Mouse (Mus musculus) gonadal fat pad, adult 2 months (tissue): ENCODE data around the gene Nxn. TPM values are rescaled to one million over a fixed set of nuclear protein-coding genes. Genes with fewer than 3 reads are reported as not detected.

Experiments
- DNase-seq: peaks from one replicate; pipeline ENCODE4 v3.0.0-alpha.2; 2012; ENCODE audit warnings: low read depth
- polyA plus RNA-seq: library from polyadenylated mRNA; depleted of rRNA; stranded (reverse); fragments of >200 nt; gene quantifications from 2 replicates; pipeline ENCODE4 v1.2.3, GENCODE M21; 2012

Nxn gene
- polyA plus RNA-seq, 1 experiment = 21.9 TPM

GRCm38 (mm10) chr11:76300862-76301261 is 98.1 kb downstream of the Nxn start:
- no peak for DNase-seq

DNA sequence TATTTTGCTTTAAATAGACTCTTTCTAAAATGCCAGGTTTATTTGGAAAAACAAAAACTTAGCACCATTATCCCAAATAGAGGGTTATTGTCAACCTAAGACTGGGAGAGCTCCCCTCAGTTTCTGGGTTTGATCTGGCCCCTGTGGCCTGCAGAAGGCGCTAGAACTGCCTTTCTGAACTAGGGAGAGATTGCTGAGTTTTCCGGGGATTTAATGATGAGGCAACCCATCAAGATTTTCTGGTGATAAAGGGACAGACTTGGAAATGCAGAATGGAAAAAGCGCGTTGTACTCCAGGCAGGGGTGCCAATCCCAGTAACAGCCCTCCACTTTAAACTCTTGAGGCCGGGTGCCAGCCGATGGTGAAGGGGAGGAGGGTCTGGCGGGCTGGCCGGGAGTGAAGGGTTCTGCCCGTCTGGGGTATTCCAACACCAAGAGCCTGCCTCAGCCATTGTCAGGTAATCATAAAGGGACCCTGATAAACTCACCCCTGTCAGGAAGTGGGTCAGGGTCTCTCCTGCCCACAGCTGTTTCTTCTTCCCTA is 100.4 kb downstream of the Nxn start:
- DNase-seq = no peak

DNA sequence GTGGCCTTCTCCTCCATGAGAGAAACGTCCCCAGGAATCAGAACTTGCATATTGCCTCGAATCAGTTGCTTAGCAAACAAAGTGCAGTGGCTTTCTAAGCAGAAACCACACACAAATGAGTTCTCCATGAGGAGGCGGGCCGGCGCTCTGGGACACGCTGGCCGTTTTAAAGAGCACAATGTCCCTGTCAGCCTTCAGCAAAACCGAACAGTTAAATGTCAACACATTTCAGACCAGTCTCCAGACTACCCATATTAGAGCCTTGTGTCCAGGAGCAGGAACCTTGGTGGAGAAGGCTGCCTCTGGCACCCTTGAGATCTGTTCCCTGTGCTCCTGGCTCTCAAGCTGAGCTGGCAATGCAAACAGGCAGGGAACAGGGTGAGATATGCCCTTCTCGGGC is 101.7 kb downstream of the Nxn start:
- no peak for DNase-seq

DNA sequence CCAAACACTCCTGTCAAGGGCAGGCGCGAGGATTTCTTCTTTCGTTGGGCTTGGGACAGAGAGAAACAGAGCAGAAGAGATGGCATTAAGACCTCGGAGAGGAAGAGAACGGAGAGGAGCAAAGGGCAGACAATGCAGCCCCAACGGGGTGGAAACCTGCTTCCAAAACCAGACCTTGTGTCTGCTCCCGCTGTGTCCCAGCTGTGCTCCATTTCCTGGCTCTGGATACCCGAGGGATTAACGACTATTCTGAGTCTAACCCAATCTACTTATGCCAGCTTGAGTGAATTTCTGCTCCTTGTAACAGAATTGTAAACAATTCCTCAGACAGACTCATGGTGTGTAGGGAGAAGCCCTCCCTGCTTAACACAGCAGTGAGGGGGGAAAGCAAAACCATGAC is 104.1 kb downstream of the Nxn start:
- no peak for DNase-seq

GRCm38 (mm10) chr11:76294078-76294477 is 104.9 kb downstream of the Nxn start:
- no peak for DNase-seq

GRCm38 (mm10) chr11:76292831-76293230 is 106.1 kb downstream of the Nxn start:
- DNase-seq = no peak

DNA sequence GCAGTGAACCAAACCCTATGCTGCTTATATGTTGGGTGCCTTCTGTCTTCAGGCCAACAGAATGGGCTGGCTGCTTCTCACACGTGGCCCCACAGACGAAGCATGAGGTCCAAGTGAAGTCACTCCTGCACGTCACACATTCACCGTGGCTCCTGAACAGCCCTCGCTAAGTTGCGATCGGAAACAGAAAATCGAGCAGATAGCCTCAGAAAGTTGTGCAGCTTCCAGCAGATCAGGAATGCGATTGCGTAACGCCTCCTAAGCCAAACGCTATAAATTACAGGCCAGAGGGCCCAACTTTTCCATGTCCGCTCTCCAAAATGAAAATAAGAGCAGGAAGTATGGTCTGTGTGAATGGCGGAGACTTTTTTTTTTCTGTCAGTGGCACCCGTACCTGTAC is 106.5 kb downstream of the Nxn start:
- no peak for DNase-seq

- DNase-seq = no peak
Measured at GRCm38 (mm10) chr11:76291960-76292359, 107.0 kb downstream of the Nxn start.

DNA sequence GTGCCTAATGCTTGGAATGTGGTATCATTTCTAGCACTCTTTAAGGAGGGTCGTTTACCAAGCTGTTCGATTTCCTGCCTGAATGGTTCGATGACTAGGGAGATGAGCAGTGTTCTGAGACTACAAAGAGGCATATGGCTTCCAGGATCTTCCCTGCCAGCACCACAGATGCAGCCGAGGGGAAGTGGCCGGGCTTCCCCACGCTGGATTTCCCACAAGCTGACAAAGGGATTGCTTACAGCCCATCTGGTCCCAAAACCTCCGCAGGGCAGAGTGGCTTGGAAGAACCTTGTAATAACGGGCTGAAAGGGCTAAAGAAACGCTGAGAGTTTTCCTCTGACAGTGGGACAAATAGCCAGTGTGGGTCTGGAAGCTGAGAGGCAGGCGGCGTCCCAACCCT is 108.6 kb downstream of the Nxn start:
- no peak for DNase-seq

DNA sequence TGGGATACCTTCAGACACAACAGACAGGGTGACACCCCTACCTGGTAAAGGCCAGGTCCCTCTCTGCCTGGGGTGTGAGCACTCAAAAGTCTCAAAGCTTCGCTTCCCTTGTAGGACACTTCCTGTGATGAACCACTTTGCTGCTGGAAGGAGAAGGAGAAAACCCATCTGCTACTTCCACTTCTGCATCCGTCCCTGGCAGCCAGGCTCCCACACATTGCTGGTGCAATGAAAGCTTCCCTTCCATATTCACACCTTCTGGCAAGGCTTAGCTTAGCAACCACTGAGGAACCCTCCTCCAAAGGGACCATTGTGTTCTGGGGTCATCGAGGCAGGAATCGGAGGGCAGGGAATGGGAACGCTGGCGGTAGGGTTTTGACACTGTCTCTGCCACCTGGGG is 110.3 kb downstream of the Nxn start:
- no peak for DNase-seq

DNA sequence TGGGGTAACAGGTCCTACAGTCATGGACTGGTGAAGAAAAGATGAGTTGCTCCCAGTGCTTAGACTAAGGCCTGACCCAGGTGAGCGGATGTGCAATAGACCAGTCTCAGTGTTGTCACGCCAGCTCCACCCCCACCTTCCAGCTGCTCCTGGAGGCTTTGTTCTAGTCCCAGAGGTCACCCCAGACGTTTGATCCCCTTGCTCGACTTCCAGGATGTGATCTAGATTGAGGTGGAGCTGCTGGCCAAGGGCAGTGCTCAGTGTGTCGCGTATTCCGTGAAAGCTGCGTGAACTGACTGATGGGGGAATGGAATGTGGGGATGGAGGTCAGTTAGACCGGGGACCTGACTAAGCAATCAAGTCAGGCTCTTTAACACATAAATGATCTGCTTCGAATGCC is 111.6 kb downstream of the Nxn start:
- DNase-seq = no peak

GRCm38 (mm10) chr11:76286534-76287126 is 112.3 kb downstream of the Nxn start:
- DNase-seq = no peak

GRCm38 (mm10) chr11:76285431-76286075 is 113.4 kb downstream of the Nxn start:
- DNase-seq = no peak

DNA sequence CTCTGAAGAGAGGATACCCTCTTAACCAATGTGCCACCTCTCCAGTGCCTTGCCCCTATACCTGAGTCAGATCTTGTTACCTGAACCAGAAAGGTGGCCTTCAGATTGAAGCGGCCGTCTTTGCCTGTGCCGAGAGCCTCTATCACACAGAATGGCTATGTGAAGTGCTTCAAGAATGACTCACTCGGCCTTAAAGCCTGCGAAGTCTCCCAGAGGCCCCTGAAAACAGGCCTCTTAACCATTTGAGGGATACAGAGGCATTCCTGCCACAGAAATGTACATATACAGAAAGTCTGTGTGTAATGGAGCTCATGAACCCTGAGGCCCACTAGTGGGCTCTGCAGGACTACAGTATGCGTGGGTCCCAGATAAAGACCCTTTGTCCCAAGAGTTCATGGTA is 115.1 kb downstream of the Nxn start:
- DNase-seq = no peak

- no peak for DNase-seq
Measured at GRCm38 (mm10) chr11:76279971-76280370, 119.0 kb downstream of the Nxn start.

- no peak for DNase-seq
Measured at GRCm38 (mm10) chr11:76278960-76279852, 119.7 kb downstream of the Nxn start.

- DNase-seq = no peak
Measured at GRCm38 (mm10) chr11:76272440-76272839, 126.5 kb downstream of the Nxn start.

DNA sequence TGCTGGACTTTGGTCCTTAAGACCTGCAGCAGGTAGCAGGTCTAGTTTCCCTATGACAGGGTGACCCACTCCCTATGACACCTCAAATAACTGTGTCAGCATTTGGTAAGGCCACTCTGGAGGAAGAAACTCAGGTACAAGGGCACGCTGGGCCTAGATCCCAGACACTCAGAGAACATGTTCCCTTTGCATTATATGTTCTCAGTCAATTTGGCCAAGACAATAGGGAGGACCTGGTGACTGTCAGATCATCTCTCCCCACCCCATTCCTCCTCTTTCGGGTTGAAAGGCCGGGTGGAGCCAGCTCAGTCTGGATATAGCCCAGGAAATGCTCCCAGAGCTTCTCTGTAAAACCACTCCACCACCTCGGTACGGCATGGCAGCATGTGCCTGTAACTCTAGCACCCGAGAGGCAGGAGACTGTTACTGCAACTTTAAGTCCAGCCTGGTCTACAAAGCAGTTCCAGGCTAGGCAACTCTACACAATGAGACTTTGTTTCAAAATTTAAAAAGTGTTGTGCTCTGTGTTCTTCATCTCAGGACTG is 130.3 kb downstream of the Nxn start:
- no peak for DNase-seq

- no peak for DNase-seq
Measured at GRCm38 (mm10) chr11:76268001-76268459, 130.9 kb downstream of the Nxn start.

DNA sequence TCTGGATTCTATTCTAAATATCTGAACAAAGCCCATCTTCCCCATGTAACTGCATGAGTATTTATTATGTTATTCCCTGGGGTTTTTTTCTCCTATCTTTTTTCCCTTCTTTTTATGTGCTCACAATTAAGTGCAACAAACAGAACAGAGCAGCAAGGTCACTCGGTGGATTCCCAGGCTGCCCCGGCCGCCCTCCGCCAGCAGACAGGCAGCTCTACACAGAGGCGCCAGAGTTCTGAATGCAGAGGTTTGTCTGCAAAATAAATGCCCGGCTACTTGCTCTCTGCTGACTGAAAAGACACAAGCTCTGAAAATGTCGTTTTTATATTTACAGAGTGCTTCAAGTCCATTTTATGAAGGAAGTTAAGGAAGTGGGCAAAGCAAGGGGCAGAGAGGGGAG is 131.4 kb downstream of the Nxn start:
- no peak for DNase-seq

GRCm38 (mm10) chr11:76262611-76263351 is 136.2 kb downstream of the Nxn start:
- DNase-seq = no peak

- no peak for DNase-seq
Measured at GRCm38 (mm10) chr11:76261224-76261623, 137.7 kb downstream of the Nxn start.
